Mouse (Mus musculus) bone marrow, adult 2 months (tissue): ENCODE data around the gene P4ha3. TPM values are rescaled to one million over a fixed set of nuclear protein-coding genes. Genes with fewer than 3 reads are reported as not detected.

ENCODE experiments used
- H3K27ac ChIP-seq: fragments of 200-500 bp; 2 replicates; pipeline ENCODE4 v1.5.1; 2012; ENCODE audit warnings: low read depth, mild to moderate bottlenecking, control low read depth, inconsistent platforms, low read length; ENCODE audit not compliant: control insufficient read depth, poor library complexity, insufficient read depth
- H3K4me1 ChIP-seq: fragments of 200-500 bp; 2 replicates; pipeline ENCODE4 v1.6.1; 2011; ENCODE audit warnings: low read length; ENCODE audit not compliant: control insufficient read depth, insufficient read depth
- H3K4me3 ChIP-seq: fragments of 200-500 bp; replicated peaks from 2 replicates; pipeline ENCODE3; 2011; ENCODE audit warnings: mild to moderate bottlenecking, low read depth, low read length, control low read depth; ENCODE audit not compliant: control insufficient read depth
- CTCF ChIP-seq: fragments of 200-500 bp; IDR thresholded peaks from 2 replicates; pipeline ENCODE4 v1.5.1; 2011; ENCODE audit warnings: low read length, control low read depth; ENCODE audit not compliant: control insufficient read depth, insufficient read depth
- POLR2A ChIP-seq: fragments of 200-500 bp; IDR thresholded peaks from 2 replicates; pipeline ENCODE4 v1.6.1; 2011; ENCODE audit warnings: low read depth, mild to moderate bottlenecking, control low read depth, low read length, borderline replicate concordance; ENCODE audit not compliant: control insufficient read depth
- WGBS: fragments of 180-500 bp; shearing (Covaris S2); methylation state at CpG from one replicate; pipeline ENCODE4 v1.1.7; 2018; 5-methylcytosine and 5-hydroxymethylcytosine counted together
- polyA plus RNA-seq: library from polyadenylated mRNA; stranded (reverse); fragments of >200 nt; gene quantifications from 2 replicates; pipeline ENCODE4 v1.2.4, GENCODE M21; 2011; ENCODE audit warnings: low replicate concordance; ENCODE audit not compliant: missing spikeins, insufficient read depth, insufficient read length

The P4ha3 gene
- polyA plus RNA-seq, 1 experiment, result not detected

- WGBS, result 69% methylated on average over 1 of the region's 1 CpGs
- no peaks in the 10 kb centered on the region for H3K4me1 ChIP-seq
These were observed 23.9 kb downstream of the P4ha3 start for GRCm38 (mm10) chr7:100309216-100309615.

GRCm38 (mm10) chr7:100309679-100310078 lies 24.4 kb downstream of the P4ha3 start:
- no peak for TF ChIP-seq POLR2A
- TF ChIP-seq CTCF, result no peak
- WGBS, result 65% methylated on average over 6 of the region's 6 CpGs
- Histone ChIP-seq H3K4me1 (no peaks in the 10 kb centered on the region), H3K27ac (no peak overlapping the region), H3K4me3 (no peak overlapping the region)

More at GRCm38 (mm10) chr7:100309216-100309615, 23.9 kb downstream of the P4ha3 start:
- TF ChIP-seq CTCF (no peak), POLR2A (no peak)
- H3K27ac ChIP-seq, result no peak overlapping the region
- H3K4me3 ChIP-seq, result no peak overlapping the region

- H3K27ac ChIP-seq, result no peak overlapping the region
- 24% methylated on average over 12 of the region's 12 CpGs for WGBS
- TF ChIP-seq CTCF (no peak), POLR2A (no peak)
- no peak overlapping the region for H3K4me3 ChIP-seq
- no peaks in the 10 kb centered on the region for H3K4me1 ChIP-seq
These were observed 25.0 kb downstream of the P4ha3 start for GRCm38 (mm10) chr7:100310290-100310689.

- 68% methylated on average over 4 of the region's 4 CpGs for WGBS
- TF ChIP-seq CTCF, result no peak
- TF ChIP-seq POLR2A, result no peak
- Histone ChIP-seq H3K27ac (no peak overlapping the region), H3K4me1 (no peaks in the 10 kb centered on the region), H3K4me3 (no peak overlapping the region)
These were observed 27.4 kb downstream of the P4ha3 start for GRCm38 (mm10) chr7:100312716-100313115.

GRCm38 (mm10) chr7:100316924-100317323 lies 31.6 kb downstream of the P4ha3 start:
- no peak overlapping the region for H3K27ac ChIP-seq

GRCm38 (mm10) chr7:100317534-100317933 lies 32.2 kb downstream of the P4ha3 start:
- Histone ChIP-seq H3K4me3 (no peak overlapping the region), H3K27ac (no peak overlapping the region), H3K4me1 (no peaks in the 10 kb centered on the region)
- TF ChIP-seq POLR2A (no peak), CTCF (no peak)
- WGBS, result 78% methylated on average over 5 of the region's 5 CpGs

More at GRCm38 (mm10) chr7:100316924-100317323, 31.6 kb downstream of the P4ha3 start:
- no peaks in the 10 kb centered on the region for H3K4me1 ChIP-seq
- 72% methylated on average over 8 of the region's 8 CpGs for WGBS
- H3K4me3 ChIP-seq, result no peak overlapping the region
- TF ChIP-seq CTCF (no peak), POLR2A (no peak)

GRCm38 (mm10) chr7:100323721-100324120 lies 38.4 kb downstream of the P4ha3 start:
- Histone ChIP-seq H3K27ac (no peak overlapping the region), H3K4me1 (no peaks in the 10 kb centered on the region), H3K4me3 (no peak overlapping the region)
- TF ChIP-seq CTCF (no peak), POLR2A (no peak)
- WGBS, result 84% methylated on average over 3 of the region's 3 CpGs

- TF ChIP-seq CTCF (peak; percentile 59), POLR2A (no peak)
- H3K4me3 ChIP-seq, result no peak overlapping the region
- H3K4me1 ChIP-seq, result no peaks in the 10 kb centered on the region
- H3K27ac ChIP-seq, result no peak overlapping the region
- WGBS, result 77% methylated on average over 6 of the region's 6 CpGs
These were observed 40.2 kb downstream of the P4ha3 start for GRCm38 (mm10) chr7:100325482-100325881.

- H3K27ac ChIP-seq, result no peak overlapping the region
- TF ChIP-seq CTCF (no peak), POLR2A (no peak)
- no peaks in the 10 kb centered on the region for H3K4me1 ChIP-seq
- no peak overlapping the region for H3K4me3 ChIP-seq
- WGBS, result 81% methylated on average over 7 of the region's 7 CpGs
These were observed 42.2 kb downstream of the P4ha3 start for GRCm38 (mm10) chr7:100327514-100327913.
